18 mouse cellular contexts compared by ENCODE assay signal in the genomic region with DNA sequence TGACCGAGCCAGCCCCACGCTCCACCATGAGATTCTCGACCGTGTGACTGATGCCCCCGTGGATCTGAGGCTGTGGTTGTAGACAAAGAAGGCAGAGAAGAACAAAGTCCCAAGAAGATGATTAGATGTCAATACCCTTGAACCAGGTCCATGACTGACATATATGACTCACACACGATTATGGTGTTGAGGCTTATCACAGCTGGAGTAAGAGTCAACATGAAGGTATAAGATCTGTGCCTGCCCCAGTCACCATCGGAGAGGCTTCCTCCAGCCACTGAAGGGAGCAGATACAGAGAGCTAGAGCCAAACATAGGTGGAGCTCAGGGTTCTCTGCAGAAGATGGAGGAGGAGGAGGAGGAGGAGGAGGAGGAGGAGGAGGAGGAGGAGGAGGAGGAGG. TPM values are rescaled to one million over a fixed set of nuclear protein-coding genes. Genes with fewer than 3 reads are reported as not detected.
"Had no signal": no experiment of that assay in that cellular context is flagged by ENCODE, and none has a peak within 500 bp of the region (broad histone marks: within the 10 kb centered on the region; RNA-seq: fewer than 3 reads in every experiment).

No protein-coding gene starts in this region.

- H3K4me1 ChIP-seq: stomach, embryonic 15.5 days had no signal

- DNase-seq: liver, postnatal 0 days; lung, adult 2 months; lung, postnatal 14 days; lung, postnatal 36 days; right cerebral cortex, postnatal 14 days; thymus, adult 18-20 months; thymus, postnatal 14 days; thymus, postnatal 36 days had no signal

- H3K4me3 ChIP-seq: lung, embryonic 15.5 days; megakaryocyte, embryonic 14.5 days; midbrain, embryonic 13.5 days; midbrain, embryonic 15.5 days; neural tube, embryonic 12.5 days; stomach, embryonic 15.5 days had no signal

- H3K27me3 ChIP-seq: lung, embryonic 15.5 days; midbrain, embryonic 13.5 days; midbrain, embryonic 15.5 days; neural tube, embryonic 12.5 days; stomach, embryonic 15.5 days had no signal

- H3K27ac ChIP-seq: lung, embryonic 15.5 days; macrophage; midbrain, embryonic 13.5 days; midbrain, embryonic 15.5 days; neural tube, embryonic 12.5 days; stomach, embryonic 15.5 days had no signal

- H3K9me3 ChIP-seq: lung, embryonic 15.5 days; midbrain, embryonic 13.5 days; midbrain, embryonic 15.5 days; neural tube, embryonic 12.5 days; stomach, embryonic 15.5 days had no signal

- H3K4me2 ChIP-seq: lung, embryonic 15.5 days; midbrain, embryonic 11.5 days; midbrain, embryonic 13.5 days; midbrain, embryonic 15.5 days; neural tube, embryonic 12.5 days; stomach, embryonic 15.5 days had no signal

- ATAC-seq: liver, postnatal 0 days; lung, postnatal 0 days; midbrain, embryonic 13.5 days; midbrain, embryonic 15.5 days had no signal

- H3K36me3 ChIP-seq: lung, embryonic 15.5 days; midbrain, embryonic 13.5 days; midbrain, embryonic 15.5 days; neural tube, embryonic 12.5 days; stomach, embryonic 15.5 days had no signal

- H3K9ac ChIP-seq: liver, postnatal 0 days; lung, embryonic 15.5 days; midbrain, embryonic 13.5 days; midbrain, embryonic 15.5 days; neural tube, embryonic 12.5 days; stomach, embryonic 15.5 days had no signal

RNA-seq across cellular contexts. Expression of a gene that starts 12.3 kb away (rescaled TPM):
- polyA plus RNA-seq: midbrain, embryonic 11.5 days; midbrain, embryonic 13.5 days; midbrain, embryonic 15.5 days; neural tube, embryonic 12.5 days; neural tube, embryonic 14.5 days had no signal
